Mouse (Mus musculus): ENCODE results near the gene Ankrd40. TPM values are rescaled to one million over a fixed set of nuclear protein-coding genes. Genes with fewer than 3 reads are reported as not detected.

Ankrd40 gene
- polyA plus RNA-seq, 1 experiment from 2014 or later, result 54.6 TPM

DNA sequence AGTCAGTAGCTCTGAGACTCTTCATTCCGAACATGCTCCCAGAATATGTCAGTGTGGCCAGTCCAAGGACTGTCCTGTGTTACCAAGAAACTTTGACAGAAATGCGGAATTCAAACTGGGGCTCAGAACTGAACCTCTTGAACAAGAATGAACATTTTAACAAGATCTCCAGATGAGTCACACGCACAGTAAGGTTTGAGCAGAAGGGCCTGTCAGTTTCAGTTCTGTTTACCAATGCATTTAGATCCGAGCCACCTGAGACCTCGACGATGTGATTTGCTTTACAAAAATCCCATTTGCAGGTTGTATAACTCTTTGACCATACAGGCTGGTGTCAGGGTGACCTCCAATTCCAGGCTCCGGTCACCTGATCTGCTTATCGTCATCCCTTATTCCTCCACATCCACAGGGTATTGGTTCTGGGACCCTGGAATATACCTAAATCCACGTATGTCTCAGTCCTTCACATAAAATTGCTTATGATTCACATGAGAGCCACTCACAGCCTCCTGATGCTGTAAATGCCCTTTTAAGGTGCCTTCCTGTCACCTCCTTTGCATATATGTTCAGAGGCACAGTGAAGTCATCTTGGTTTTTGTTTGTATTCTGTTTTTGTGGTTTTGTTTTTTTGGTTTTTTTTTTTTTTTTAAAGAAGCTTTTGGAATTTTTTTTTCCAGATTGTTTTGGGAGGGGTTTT, 27.9 kb downstream of the Ankrd40 start:
- 79% methylated on average over 9 of the region's 9 CpGs for WGBS
- no peaks in the 10 kb centered on the region for H3K36me3 ChIP-seq
- H3K4me1 ChIP-seq (replicated peaks), result peaks cover 3% of the 10 kb centered on the region; the same call in 1 of the 2 replicates
- no peak for ATAC-seq (ENCODE audit: insufficient number of reproducible peaks, low FRiP score)
- no peaks in the 10 kb centered on the region for H3K9me3 ChIP-seq (replicated peaks)
- H3K9ac ChIP-seq, result no peak overlapping the region
- no peak overlapping the region for H3K4me2 ChIP-seq
- H3K27ac ChIP-seq (ENCODE audit: poor library complexity, severe bottlenecking), result no peak overlapping the region
- H3K27me3 ChIP-seq (replicated peaks), result peaks cover 43% of the 10 kb centered on the region
- no peak overlapping the region for H3K4me3 ChIP-seq

DNA sequence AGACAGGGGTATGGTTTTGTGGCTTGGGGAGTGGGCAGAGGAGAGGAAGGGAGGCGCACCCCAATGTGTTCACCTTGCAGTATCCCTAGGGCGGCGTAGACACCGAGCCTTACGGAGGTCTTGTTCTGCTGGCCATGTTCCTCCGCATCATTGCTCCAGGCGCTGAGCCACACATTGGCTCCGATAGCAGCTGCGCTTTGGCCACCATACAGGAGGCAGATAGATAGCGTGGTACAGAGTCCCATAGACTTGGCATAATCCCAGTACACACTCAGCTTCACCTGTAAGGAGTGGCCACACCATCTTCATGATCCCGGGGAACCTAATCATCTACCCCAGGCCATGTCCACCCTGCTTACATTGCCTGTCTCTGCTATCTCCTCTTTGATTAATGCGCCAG, 31.4 kb downstream of the Ankrd40 start:
- H3K9me3 ChIP-seq (replicated peaks), result no peaks in the 10 kb centered on the region
- H3K4me3 ChIP-seq, result no peak overlapping the region
- H3K4me1 ChIP-seq (replicated peaks), result no peaks in the 10 kb centered on the region; the same call in 1 of the 2 replicates
- WGBS, result 91% methylated on average over 12 of the region's 12 CpGs
- H3K27me3 ChIP-seq (replicated peaks), result peaks cover 20% of the 10 kb centered on the region
- no peaks in the 10 kb centered on the region for H3K36me3 ChIP-seq
- H3K27ac ChIP-seq (ENCODE audit: poor library complexity, severe bottlenecking), result no peak overlapping the region
- no peak overlapping the region for H3K9ac ChIP-seq
- no peak for ATAC-seq (ENCODE audit: insufficient number of reproducible peaks, low FRiP score)
- no peak overlapping the region for H3K4me2 ChIP-seq

DNA sequence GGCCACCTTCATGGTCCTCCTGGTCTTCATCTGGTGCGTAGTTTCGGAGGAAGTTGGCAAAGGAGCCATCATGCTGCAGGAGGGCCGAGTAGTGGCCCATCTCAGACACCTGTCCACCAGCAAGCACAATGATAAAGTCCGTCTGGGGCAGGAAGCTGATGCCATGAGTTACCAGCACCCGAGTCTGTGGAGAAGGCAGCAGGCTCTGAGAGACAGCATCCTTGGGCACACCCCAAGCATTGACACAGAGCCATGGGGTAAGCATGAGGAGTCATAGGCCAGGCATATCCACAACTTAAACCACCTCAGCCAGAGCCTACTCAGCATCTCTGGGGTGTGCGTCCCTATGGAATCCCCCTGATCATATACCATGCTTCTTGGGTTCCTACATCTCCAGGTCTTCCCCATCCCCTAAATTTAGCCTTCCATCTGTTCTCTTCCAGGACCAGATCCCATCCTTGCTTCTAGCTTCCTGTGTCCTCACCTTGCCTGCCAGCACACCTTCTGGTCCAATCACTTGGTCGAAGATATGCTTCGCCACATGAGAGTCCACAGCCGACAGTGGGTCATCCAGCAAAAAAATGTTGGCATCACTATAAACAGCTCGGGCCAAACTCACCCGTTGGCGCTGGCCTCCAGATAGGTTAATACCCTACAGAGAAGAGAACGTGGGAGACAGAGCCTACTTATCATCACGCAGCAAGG, 33.5 kb downstream of the Ankrd40 start:
- WGBS, result 84% methylated on average over 14 of the region's 14 CpGs
- H3K4me1 ChIP-seq (replicated peaks), result no peaks in the 10 kb centered on the region; the same call in 1 of the 2 replicates

DNA sequence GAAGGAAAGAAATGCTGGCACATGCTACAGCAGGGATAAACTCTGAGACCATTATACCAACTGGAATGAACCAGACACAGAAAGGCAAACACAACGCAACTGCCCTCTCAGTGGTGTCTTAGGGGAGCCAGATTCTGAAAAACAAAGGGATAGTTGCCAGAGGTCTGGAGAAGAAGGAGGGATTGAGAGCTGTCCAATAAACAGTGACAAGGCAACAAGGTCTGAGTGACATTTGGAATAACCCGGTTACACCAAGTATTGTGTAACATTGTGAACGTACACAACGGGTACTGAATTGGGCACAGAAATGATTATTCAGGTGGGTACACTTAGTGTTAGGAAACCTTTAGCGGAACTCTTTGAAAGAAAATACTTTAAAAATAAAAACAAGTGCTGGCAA, 34.3 kb downstream of the Ankrd40 start:
- WGBS, result 92% methylated on average over 5 of the region's 5 CpGs
- Histone ChIP-seq H3K27me3 (replicated peaks) (0 out of 2 replicates have a peak, but pooled peaks cover 9% of the 10 kb centered on the region), H3K27ac (ENCODE audit: poor library complexity, severe bottlenecking) (no peak overlapping the region), H3K4me3 (no peak overlapping the region), H3K9ac (no peak overlapping the region), H3K4me2 (no peak overlapping the region), H3K36me3 (no peaks in the 10 kb centered on the region), H3K4me1 (replicated peaks) (no peaks in the 10 kb centered on the region; the same call in 1 of the 2 replicates), H3K9me3 (replicated peaks) (no peaks in the 10 kb centered on the region)
- no peak for ATAC-seq (ENCODE audit: insufficient number of reproducible peaks, low FRiP score)

More for the DNA sequence above, 33.5 kb downstream of the Ankrd40 start:
- no peak overlapping the region for H3K4me3 ChIP-seq
- H3K9ac ChIP-seq, result no peak overlapping the region
- H3K4me2 ChIP-seq, result no peak overlapping the region
- H3K27ac ChIP-seq (ENCODE audit: poor library complexity, severe bottlenecking), result no peak overlapping the region
- no peak for ATAC-seq (ENCODE audit: insufficient number of reproducible peaks, low FRiP score)
- 0 out of 2 replicates have a peak, but pooled peaks cover 9% of the 10 kb centered on the region for H3K27me3 ChIP-seq (replicated peaks)
- H3K9me3 ChIP-seq (replicated peaks), result no peaks in the 10 kb centered on the region
- no peaks in the 10 kb centered on the region for H3K36me3 ChIP-seq

DNA sequence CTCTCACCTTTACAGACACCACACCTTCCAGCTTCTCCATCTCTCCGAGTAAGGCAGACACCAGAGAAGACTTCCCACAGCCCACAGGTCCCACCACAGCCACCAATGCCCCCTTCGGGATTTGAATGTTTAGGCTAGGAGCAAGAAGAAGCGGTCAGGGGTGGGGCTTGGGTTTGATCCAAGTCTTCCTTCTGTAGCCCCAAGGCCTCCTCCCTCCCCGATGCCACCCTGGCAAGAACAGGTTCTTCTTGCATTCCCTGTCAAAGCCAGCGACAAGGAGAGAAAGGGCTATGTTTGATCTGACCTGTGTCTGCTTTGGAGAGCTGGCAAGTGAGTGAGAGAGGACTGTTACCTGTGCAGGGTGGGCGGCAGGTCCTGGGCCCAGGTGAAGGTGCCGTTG, 35.9 kb downstream of the Ankrd40 start:
- 69% methylated on average over 7 of the region's 7 CpGs for WGBS
- Histone ChIP-seq H3K4me1 (replicated peaks) (no peaks in the 10 kb centered on the region; the same call in 1 of the 2 replicates), H3K4me2 (no peak overlapping the region), H3K9me3 (replicated peaks) (no peaks in the 10 kb centered on the region), H3K27ac (ENCODE audit: poor library complexity, severe bottlenecking) (no peak overlapping the region), H3K36me3 (no peaks in the 10 kb centered on the region), H3K27me3 (replicated peaks) (peaks cover 12% of the 10 kb centered on the region; the same call in 1 of the 2 replicates), H3K4me3 (no peak overlapping the region), H3K9ac (no peak overlapping the region)
- no peak for ATAC-seq (ENCODE audit: insufficient number of reproducible peaks, low FRiP score)

DNA sequence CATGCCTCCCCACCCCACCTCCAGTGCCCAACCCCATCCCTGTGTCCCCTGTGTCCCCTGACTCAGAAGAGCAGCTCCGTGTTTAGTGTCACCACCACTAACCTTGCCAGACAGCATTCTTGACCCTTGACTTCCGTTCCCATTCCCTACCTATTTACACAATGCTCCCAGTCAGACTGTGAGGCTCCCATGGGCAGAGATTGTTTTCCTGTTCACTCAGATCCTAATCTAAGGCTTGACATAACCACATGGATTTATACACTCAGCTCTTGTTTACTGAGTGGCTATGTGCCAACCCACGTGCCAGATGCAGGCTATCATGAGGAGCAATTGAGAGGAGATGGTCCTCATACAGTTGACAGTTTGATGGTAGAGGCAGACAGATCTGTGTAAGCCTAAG, 37.5 kb downstream of the Ankrd40 start:
- H3K4me2 ChIP-seq, result no peak overlapping the region
- H3K36me3 ChIP-seq, result no peaks in the 10 kb centered on the region
- H3K27ac ChIP-seq (ENCODE audit: poor library complexity, severe bottlenecking), result no peak overlapping the region
- 60% methylated on average over 3 of the region's 3 CpGs for WGBS
- no peak for ATAC-seq (ENCODE audit: insufficient number of reproducible peaks, low FRiP score)
- H3K4me3 ChIP-seq, result no peak overlapping the region
- no peak overlapping the region for H3K9ac ChIP-seq
- H3K9me3 ChIP-seq (replicated peaks), result no peaks in the 10 kb centered on the region
- H3K4me1 ChIP-seq (replicated peaks), result no peaks in the 10 kb centered on the region
- H3K27me3 ChIP-seq (replicated peaks), result peaks cover 6% of the 10 kb centered on the region; the same call in 1 of the 2 replicates

DNA sequence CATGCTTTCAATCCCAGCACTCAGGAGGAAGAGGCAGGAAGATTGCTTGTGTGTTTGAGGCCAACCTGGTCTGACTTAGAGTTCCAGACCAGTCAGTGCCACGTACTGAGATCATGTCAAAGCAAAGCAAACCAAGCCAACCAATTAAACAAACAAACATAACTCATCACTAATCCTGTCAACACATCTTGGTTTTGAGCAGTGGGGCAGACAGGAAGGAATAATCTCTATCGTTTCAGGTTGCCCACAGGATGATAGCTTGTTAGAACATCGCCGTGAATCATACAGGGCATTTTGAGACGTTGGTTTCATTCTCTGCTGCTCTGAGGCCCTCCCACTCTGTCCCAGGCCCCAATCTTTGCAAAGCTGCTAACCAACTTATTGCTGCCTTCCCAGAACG, 42.2 kb downstream of the Ankrd40 start:
- Histone ChIP-seq H3K27ac (ENCODE audit: poor library complexity, severe bottlenecking) (no peak overlapping the region), H3K27me3 (replicated peaks) (peaks cover 44% of the 10 kb centered on the region), H3K4me1 (replicated peaks) (peaks cover 9% of the 10 kb centered on the region), H3K36me3 (no peaks in the 10 kb centered on the region), H3K9me3 (replicated peaks) (no peaks in the 10 kb centered on the region), H3K4me3 (no peak overlapping the region), H3K9ac (no peak overlapping the region), H3K4me2 (no peak overlapping the region)
- 69% methylated on average over 6 of the region's 6 CpGs for WGBS
- ATAC-seq (ENCODE audit: insufficient number of reproducible peaks, low FRiP score), result no peak

DNA sequence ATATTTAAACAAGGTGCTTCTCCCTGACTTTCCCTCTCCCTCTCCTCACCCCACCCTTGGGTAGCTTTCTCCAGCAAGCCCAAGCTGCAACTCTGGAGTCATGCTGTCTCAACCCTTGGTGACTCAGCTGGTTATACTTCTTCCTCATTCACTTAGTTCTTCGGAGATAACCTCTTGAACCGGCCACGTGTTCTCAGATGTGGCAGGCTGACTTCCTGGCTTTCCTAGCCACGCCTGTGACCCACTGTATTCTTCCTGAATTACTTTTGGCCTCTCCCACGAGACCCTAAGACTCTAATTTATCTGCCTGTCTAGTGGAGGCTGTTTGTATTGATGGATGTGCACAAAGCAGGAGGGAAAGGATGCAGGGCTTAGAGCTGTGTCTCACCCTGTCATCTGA, 43.0 kb downstream of the Ankrd40 start:
- 13% methylated on average over 5 of the region's 5 CpGs for WGBS
- H3K36me3 ChIP-seq, result no peaks in the 10 kb centered on the region
- peaks cover 9% of the 10 kb centered on the region for H3K4me1 ChIP-seq (replicated peaks)
- H3K4me2 ChIP-seq, result no peak overlapping the region
- no peak overlapping the region for H3K27ac ChIP-seq (ENCODE audit: poor library complexity, severe bottlenecking)
- no peak; the same call in 1 of the 2 replicates for ATAC-seq (ENCODE audit: insufficient number of reproducible peaks, low FRiP score)
- peaks cover 44% of the 10 kb centered on the region for H3K27me3 ChIP-seq (replicated peaks)
- no peak overlapping the region for H3K4me3 ChIP-seq
- H3K9me3 ChIP-seq (replicated peaks), result no peaks in the 10 kb centered on the region
- no peak overlapping the region for H3K9ac ChIP-seq

DNA sequence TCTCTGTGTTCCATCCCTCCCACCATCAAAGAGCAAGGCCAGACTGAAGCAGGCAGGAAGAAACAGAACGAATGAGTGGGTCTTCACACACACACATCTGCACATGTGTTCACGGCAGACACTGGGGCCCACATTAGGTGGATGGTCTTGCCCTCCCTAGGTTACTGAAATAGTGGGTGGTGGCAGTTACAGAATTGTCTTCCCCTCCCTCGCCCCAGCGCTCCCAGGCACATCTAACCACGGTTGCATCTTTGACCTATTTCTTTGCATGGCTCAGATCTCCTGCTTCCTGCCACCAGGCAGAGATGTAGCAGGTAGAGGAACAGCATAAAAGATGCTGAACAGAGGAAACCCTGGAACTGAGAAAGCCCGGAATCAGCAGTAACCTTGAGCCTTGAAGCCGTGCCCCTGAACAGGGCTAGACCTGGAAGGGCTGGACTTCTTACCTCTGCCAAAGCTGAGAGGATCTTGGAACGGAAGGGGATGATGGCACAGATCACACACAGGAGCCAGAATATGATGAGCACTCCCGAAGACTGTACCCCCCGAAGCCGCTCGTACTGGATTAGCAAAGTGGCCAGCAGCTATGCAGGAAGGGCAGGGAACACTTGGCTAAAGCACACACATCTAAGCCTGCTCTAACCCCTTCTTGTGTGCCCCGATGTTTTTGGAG, 46.6 kb downstream of the Ankrd40 start:
- H3K27me3 ChIP-seq (replicated peaks), result peaks cover 43% of the 10 kb centered on the region
- no peaks in the 10 kb centered on the region for H3K36me3 ChIP-seq
- H3K27ac ChIP-seq (ENCODE audit: poor library complexity, severe bottlenecking), result no peak overlapping the region
- peaks cover 15% of the 10 kb centered on the region for H3K4me1 ChIP-seq (replicated peaks)
- no peaks in the 10 kb centered on the region for H3K9me3 ChIP-seq (replicated peaks)
- H3K4me2 ChIP-seq, result no peak overlapping the region
- no peak overlapping the region for H3K4me3 ChIP-seq
- H3K9ac ChIP-seq, result no peak overlapping the region
- ATAC-seq (ENCODE audit: insufficient number of reproducible peaks, low FRiP score), result no peak
- 81% methylated on average over 13 of the region's 13 CpGs for WGBS

DNA sequence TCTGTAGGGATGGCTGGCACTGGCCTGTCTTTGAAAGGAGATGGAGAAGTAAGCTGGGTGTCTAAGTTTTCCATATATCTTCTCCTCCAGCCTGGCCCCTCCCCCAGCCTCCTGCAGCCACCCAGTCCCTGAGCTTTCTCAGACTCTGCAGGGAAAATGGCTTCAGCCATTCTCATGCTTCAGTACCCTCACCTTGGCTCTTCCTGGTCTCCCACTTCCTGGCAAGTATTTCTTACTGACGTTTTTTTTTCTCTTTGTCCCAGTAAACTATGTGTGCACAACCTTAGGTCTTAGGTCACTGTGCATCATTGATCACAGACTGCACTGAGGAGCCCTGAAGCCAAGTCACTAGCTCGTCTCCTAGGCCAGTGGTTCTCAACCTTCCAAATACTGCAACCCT, 51.3 kb downstream of the Ankrd40 start:
- WGBS, result 51% methylated on average over 2 of the region's 2 CpGs
- Histone ChIP-seq H3K9ac (no peak overlapping the region), H3K27ac (ENCODE audit: poor library complexity, severe bottlenecking) (no peak overlapping the region), H3K4me1 (replicated peaks) (peaks cover 6% of the 10 kb centered on the region; the same call in 1 of the 2 replicates), H3K27me3 (replicated peaks) (peaks cover 36% of the 10 kb centered on the region), H3K4me2 (no peak overlapping the region), H3K36me3 (no peaks in the 10 kb centered on the region), H3K9me3 (replicated peaks) (no peaks in the 10 kb centered on the region), H3K4me3 (no peak overlapping the region)
- ATAC-seq (ENCODE audit: insufficient number of reproducible peaks, low FRiP score), result no peak

DNA sequence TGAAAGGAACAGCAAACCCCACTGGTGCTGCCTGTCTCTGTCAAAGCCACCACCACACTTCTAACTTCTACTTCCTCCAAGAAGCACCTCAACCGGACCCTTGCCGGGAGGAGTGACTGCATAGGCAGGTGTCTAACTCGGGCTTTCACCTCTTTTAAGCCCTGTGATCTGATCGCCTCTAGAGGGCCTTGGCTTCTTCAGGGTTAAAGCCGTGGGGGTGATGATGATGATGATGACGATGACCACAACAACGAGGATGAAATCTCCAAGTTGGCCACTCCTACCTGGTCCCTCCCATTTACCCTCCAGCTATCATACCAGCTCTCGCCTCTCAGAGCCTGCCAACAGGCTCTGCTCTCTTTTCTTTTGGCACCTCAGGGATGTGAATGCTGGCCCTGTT, 51.9 kb downstream of the Ankrd40 start:
- H3K4me1 ChIP-seq (replicated peaks), result peaks cover 6% of the 10 kb centered on the region; the same call in 1 of the 2 replicates
- peaks cover 34% of the 10 kb centered on the region for H3K27me3 ChIP-seq (replicated peaks)
- H3K4me3 ChIP-seq, result no peak overlapping the region
- no peaks in the 10 kb centered on the region for H3K36me3 ChIP-seq
- no peak for ATAC-seq (ENCODE audit: insufficient number of reproducible peaks, low FRiP score)
- H3K9ac ChIP-seq, result no peak overlapping the region
- 69% methylated on average over 8 of the region's 8 CpGs for WGBS
- H3K27ac ChIP-seq (ENCODE audit: poor library complexity, severe bottlenecking), result no peak overlapping the region
- H3K4me2 ChIP-seq, result no peak overlapping the region
- no peaks in the 10 kb centered on the region for H3K9me3 ChIP-seq (replicated peaks)
